Mouse (Mus musculus) hindbrain, embryonic 15.5 days (tissue): ENCODE measurements around the gene Spns2. TPM values are rescaled to one million over a fixed set of nuclear protein-coding genes. Genes with fewer than 3 reads are reported as not detected.

ENCODE experiments used
- ATAC-seq: fragments of 200-750 bp; cut with Nextera tagmentation; 2 replicates; pipeline ENCODE4 v1.8.0; 2017; ENCODE audit warnings: low read depth, moderate number of reproducible peaks, moderate TSS enrichment; ENCODE audit not compliant: low FRiP score
- H3K27ac ChIP-seq: fragments of 300-500 bp; sonication (generic); replicated peaks from 2 replicates; pipeline ENCODE4 v1.5.1; 2015; ENCODE audit warnings: mild to moderate bottlenecking, inconsistent platforms
- H3K27me3 ChIP-seq: fragments of 300-500 bp; sonication (generic); 2 replicates; pipeline ENCODE4 v1.6.1; 2015; ENCODE audit warnings: control low read depth, inconsistent platforms
- H3K36me3 ChIP-seq: fragments of 300-500 bp; sonication (generic); 2 replicates; pipeline ENCODE4 v1.6.1; 2015; ENCODE audit warnings: control low read depth, inconsistent platforms
- H3K4me1 ChIP-seq: fragments of 300-500 bp; sonication (generic); replicated peaks from 2 replicates; pipeline ENCODE4 v1.6.1; 2015; ENCODE audit warnings: control low read depth, inconsistent platforms
- H3K4me2 ChIP-seq: fragments of 300-500 bp; sonication (generic); 2 replicates; pipeline ENCODE4 v1.6.1; 2015; ENCODE audit warnings: moderate library complexity, mild to moderate bottlenecking, inconsistent platforms
- H3K4me3 ChIP-seq: fragments of 300-500 bp; sonication (generic); 2 replicates; pipeline ENCODE4 v1.5.1; 2015; ENCODE audit warnings: mild to moderate bottlenecking, inconsistent platforms
- H3K9ac ChIP-seq: fragments of 300-500 bp; sonication (generic); 2 replicates; pipeline ENCODE4 v1.6.1; 2015; ENCODE audit warnings: inconsistent platforms
- H3K9me3 ChIP-seq: fragments of 300-500 bp; sonication (generic); 2 replicates; pipeline ENCODE4 v1.6.1; 2016; ENCODE audit warnings: control low read depth, inconsistent platforms
- WGBS: fragments of 180-500 bp; shearing (Covaris S2); methylation state at CpG from one replicate; pipeline ENCODE4 v1.1.7; 2015; 5-methylcytosine and 5-hydroxymethylcytosine counted together
- polyA plus RNA-seq: library from polyadenylated mRNA; unstranded; fragments of >200 nt; fragmentation: Nextera tagmentation; extraction: Ambion mirVana; gene quantifications from 2 replicates; pipeline ENCODE4 v1.2.1, GENCODE M21; 2015

Spns2 gene
- polyA plus RNA-seq: 9.7 and 11.4 TPM in 2 replicates

GRCm38 (mm10) chr11:72489881-72490301 is at the start of gene Spns2:
Gene Spns2 (minus strand): TSS chr11:72489904.
- peak; percentile 90 for ATAC-seq
- H3K4me2 ChIP-seq: peak within 1 kb of the TSS; percentile 57
- H3K27me3 ChIP-seq: no peaks in the 10 kb centered on the region
- H3K9me3 ChIP-seq: no peaks in the 10 kb centered on the region
- H3K27ac ChIP-seq: peak within 1 kb of the TSS; percentile 89
- peaks cover 46% of the 10 kb centered on the region for H3K4me1 ChIP-seq
- WGBS: under 1% methylated on average over 28 of the region's 42 CpGs
- peak within 1 kb of the TSS; percentile 86 for H3K4me3 ChIP-seq
- H3K9ac ChIP-seq: peak within 1 kb of the TSS; percentile 77
- H3K36me3 ChIP-seq: no peaks in the 10 kb centered on the region

GRCm38 (mm10) chr11:72538811-72539210 is 49.1 kb upstream of the Spns2 start:
- Histone ChIP-seq H3K4me3 (no peak overlapping the region), H3K36me3 (no peaks in the 10 kb centered on the region), H3K27me3 (no peaks in the 10 kb centered on the region), H3K4me2 (no peak overlapping the region), H3K9me3 (no peaks in the 10 kb centered on the region), H3K27ac (no peak overlapping the region), H3K4me1 (no peaks in the 10 kb centered on the region), H3K9ac (no peak overlapping the region)
- 89% methylated on average over 7 of the region's 7 CpGs for WGBS
- no peak for ATAC-seq

GRCm38 (mm10) chr11:72538037-72538755 is 48.5 kb upstream of the Spns2 start:
- H3K9ac ChIP-seq: no peak overlapping the region
- no peaks in the 10 kb centered on the region for H3K36me3 ChIP-seq
- no peak overlapping the region for H3K4me2 ChIP-seq
- H3K4me3 ChIP-seq: no peak overlapping the region
- H3K4me1 ChIP-seq: no peaks in the 10 kb centered on the region
- H3K27me3 ChIP-seq: no peaks in the 10 kb centered on the region
- 59% methylated on average over 8 of the region's 8 CpGs for WGBS
- no peak for ATAC-seq
- no peaks in the 10 kb centered on the region for H3K9me3 ChIP-seq
- no peak overlapping the region for H3K27ac ChIP-seq

GRCm38 (mm10) chr11:72537503-72537902 is 47.8 kb upstream of the Spns2 start:
- no peak overlapping the region for H3K27ac ChIP-seq
- no peaks in the 10 kb centered on the region for H3K36me3 ChIP-seq
- no peaks in the 10 kb centered on the region for H3K27me3 ChIP-seq
- H3K9me3 ChIP-seq: no peaks in the 10 kb centered on the region
- H3K4me1 ChIP-seq: no peaks in the 10 kb centered on the region
- no peak overlapping the region for H3K4me3 ChIP-seq
- no peak for ATAC-seq
- no peak overlapping the region for H3K4me2 ChIP-seq
- WGBS: 92% methylated on average over 2 of the region's 2 CpGs
- H3K9ac ChIP-seq: no peak overlapping the region

- Histone ChIP-seq H3K4me1 (no peaks in the 10 kb centered on the region), H3K4me2 (no peak overlapping the region), H3K36me3 (no peaks in the 10 kb centered on the region), H3K27ac (no peak overlapping the region), H3K9ac (no peak overlapping the region), H3K9me3 (no peaks in the 10 kb centered on the region), H3K4me3 (no peak overlapping the region), H3K27me3 (no peaks in the 10 kb centered on the region)
- ATAC-seq: no peak
- 79% methylated on average over 3 of the region's 3 CpGs for WGBS
Measured at GRCm38 (mm10) chr11:72535519-72535918, 45.8 kb upstream of the Spns2 start.

GRCm38 (mm10) chr11:72532890-72533289 is 43.2 kb upstream of the Spns2 start:
- H3K9ac ChIP-seq: no peak overlapping the region
- H3K9me3 ChIP-seq: no peaks in the 10 kb centered on the region
- no peak overlapping the region for H3K4me2 ChIP-seq
- no peaks in the 10 kb centered on the region for H3K4me1 ChIP-seq
- H3K27ac ChIP-seq: no peak overlapping the region
- no peaks in the 10 kb centered on the region for H3K36me3 ChIP-seq
- no peak for ATAC-seq
- H3K27me3 ChIP-seq: no peaks in the 10 kb centered on the region
- 95% methylated on average over 3 of the region's 3 CpGs for WGBS
- no peak overlapping the region for H3K4me3 ChIP-seq

GRCm38 (mm10) chr11:72531632-72532031 is 41.9 kb upstream of the Spns2 start:
- Histone ChIP-seq H3K27ac (no peak overlapping the region), H3K9me3 (no peaks in the 10 kb centered on the region), H3K4me3 (no peak overlapping the region), H3K4me1 (no peaks in the 10 kb centered on the region), H3K36me3 (no peaks in the 10 kb centered on the region), H3K9ac (no peak overlapping the region), H3K27me3 (no peaks in the 10 kb centered on the region), H3K4me2 (no peak overlapping the region)
- no peak for ATAC-seq
- 58% methylated on average over 1 of the region's 1 CpGs for WGBS

GRCm38 (mm10) chr11:72531144-72531543 is 41.4 kb upstream of the Spns2 start:
- no peak overlapping the region for H3K4me3 ChIP-seq
- H3K27me3 ChIP-seq: no peaks in the 10 kb centered on the region
- H3K9me3 ChIP-seq: no peaks in the 10 kb centered on the region
- no peaks in the 10 kb centered on the region for H3K4me1 ChIP-seq
- no peaks in the 10 kb centered on the region for H3K36me3 ChIP-seq
- WGBS: 85% methylated on average over 5 of the region's 5 CpGs
- no peak overlapping the region for H3K9ac ChIP-seq
- no peak overlapping the region for H3K27ac ChIP-seq
- no peak overlapping the region for H3K4me2 ChIP-seq
- no peak for ATAC-seq

- ATAC-seq: no peak
Measured at GRCm38 (mm10) chr11:72526190-72526589, 36.5 kb upstream of the Spns2 start.

GRCm38 (mm10) chr11:72523711-72524110 is 34.0 kb upstream of the Spns2 start:
- Histone ChIP-seq H3K4me1 (no peaks in the 10 kb centered on the region), H3K27me3 (no peaks in the 10 kb centered on the region), H3K9me3 (no peaks in the 10 kb centered on the region), H3K9ac (no peak overlapping the region), H3K27ac (no peak overlapping the region), H3K36me3 (no peaks in the 10 kb centered on the region), H3K4me3 (no peak overlapping the region), H3K4me2 (no peak overlapping the region)
- no peak for ATAC-seq
- WGBS: 42% methylated on average over 4 of the region's 4 CpGs

More at GRCm38 (mm10) chr11:72526190-72526589, 36.5 kb upstream of the Spns2 start:
- H3K4me3 ChIP-seq: no peak overlapping the region
- no peaks in the 10 kb centered on the region for H3K9me3 ChIP-seq
- no peak overlapping the region for H3K9ac ChIP-seq
- H3K4me2 ChIP-seq: no peak overlapping the region
- 91% methylated on average over 4 of the region's 4 CpGs for WGBS
- no peaks in the 10 kb centered on the region for H3K36me3 ChIP-seq
- no peaks in the 10 kb centered on the region for H3K4me1 ChIP-seq
- H3K27ac ChIP-seq: no peak overlapping the region
- no peaks in the 10 kb centered on the region for H3K27me3 ChIP-seq

- Histone ChIP-seq H3K4me3 (no peak overlapping the region), H3K27ac (no peak overlapping the region), H3K27me3 (no peaks in the 10 kb centered on the region), H3K4me2 (no peak overlapping the region), H3K36me3 (no peaks in the 10 kb centered on the region), H3K4me1 (no peaks in the 10 kb centered on the region), H3K9ac (no peak overlapping the region), H3K9me3 (no peaks in the 10 kb centered on the region)
- ATAC-seq: peak; percentile 42; the same call in 1 of the 2 replicates
- 57% methylated on average over 5 of the region's 5 CpGs for WGBS
Measured at GRCm38 (mm10) chr11:72522616-72523041, 32.9 kb upstream of the Spns2 start.

- Histone ChIP-seq H3K9me3 (no peaks in the 10 kb centered on the region), H3K36me3 (no peaks in the 10 kb centered on the region), H3K27me3 (no peaks in the 10 kb centered on the region), H3K4me2 (no peak overlapping the region), H3K4me1 (no peaks in the 10 kb centered on the region), H3K27ac (no peak overlapping the region), H3K4me3 (no peak overlapping the region), H3K9ac (no peak overlapping the region)
- no peak for ATAC-seq
- WGBS: 82% methylated on average over 5 of the region's 5 CpGs
Measured at GRCm38 (mm10) chr11:72521598-72522541, 32.2 kb upstream of the Spns2 start.
